Mouse (Mus musculus) neural tube, embryonic 13.5 days (tissue): Measurements from ENCODE around the gene Sycn. TPM values are rescaled to one million over a fixed set of nuclear protein-coding genes. Genes with fewer than 3 reads are reported as not detected.
A peak's percentile ranks its signal among the peaks of the same experiment; 100 is the strongest.
"Not testable (repeated sequence)": the region's sequence is repeated elsewhere in the genome, so short reads cannot be mapped to it uniquely, and the experiment has no call there.

Source experiments
- ATAC-seq: fragments of 200-750 bp; cut with Nextera tagmentation; 2 replicates; pipeline ENCODE4 v1.8.0; 2017; ENCODE audit warnings: low read depth, mild to moderate bottlenecking, moderate TSS enrichment, moderate library complexity
- H3K27ac ChIP-seq: fragments of 300-500 bp; sonication (generic); replicated peaks from 2 replicates; pipeline ENCODE4 v1.5.1; 2015; ENCODE audit warnings: moderate library complexity, mild to moderate bottlenecking, inconsistent platforms
- H3K27me3 ChIP-seq: fragments of 300-500 bp; sonication (generic); 2 replicates; pipeline ENCODE4 v1.6.1; 2015; ENCODE audit warnings: mild to moderate bottlenecking, inconsistent platforms
- H3K36me3 ChIP-seq: fragments of 300-500 bp; sonication (generic); 2 replicates; pipeline ENCODE4 v1.6.1; 2015; ENCODE audit warnings: mild to moderate bottlenecking, inconsistent platforms
- H3K4me1 ChIP-seq: fragments of 300-500 bp; sonication (generic); replicated peaks from 2 replicates; pipeline ENCODE4 v1.6.1; 2015; ENCODE audit warnings: inconsistent platforms
- H3K4me2 ChIP-seq: fragments of 300-500 bp; sonication (generic); 2 replicates; pipeline ENCODE4 v1.6.1; 2015; ENCODE audit warnings: inconsistent platforms, mild to moderate bottlenecking, moderate library complexity
- H3K4me3 ChIP-seq: fragments of 300-500 bp; sonication (generic); 2 replicates; pipeline ENCODE4 v1.5.1; 2015; ENCODE audit warnings: mild to moderate bottlenecking, inconsistent platforms
- H3K9ac ChIP-seq: fragments of 300-500 bp; sonication (generic); 2 replicates; pipeline ENCODE4 v1.6.1; 2015; ENCODE audit warnings: moderate library complexity, mild to moderate bottlenecking, inconsistent platforms
- H3K9me3 ChIP-seq: fragments of 300-500 bp; sonication (generic); 2 replicates; pipeline ENCODE4 v1.6.1; 2016; ENCODE audit warnings: inconsistent platforms
- WGBS: fragments of 180-500 bp; shearing (Covaris S2); methylation state at CpG from one replicate; pipeline ENCODE4 v1.1.7; 2015; 5-methylcytosine and 5-hydroxymethylcytosine counted together
- polyA plus RNA-seq: library from polyadenylated mRNA; unstranded; fragments of >200 nt; fragmentation: Nextera tagmentation; extraction: Ambion mirVana; gene quantifications from 2 replicates; pipeline ENCODE4 v1.2.1, GENCODE M21; 2015

Sycn gene
- not detected in 2 replicates for polyA plus RNA-seq

DNA sequence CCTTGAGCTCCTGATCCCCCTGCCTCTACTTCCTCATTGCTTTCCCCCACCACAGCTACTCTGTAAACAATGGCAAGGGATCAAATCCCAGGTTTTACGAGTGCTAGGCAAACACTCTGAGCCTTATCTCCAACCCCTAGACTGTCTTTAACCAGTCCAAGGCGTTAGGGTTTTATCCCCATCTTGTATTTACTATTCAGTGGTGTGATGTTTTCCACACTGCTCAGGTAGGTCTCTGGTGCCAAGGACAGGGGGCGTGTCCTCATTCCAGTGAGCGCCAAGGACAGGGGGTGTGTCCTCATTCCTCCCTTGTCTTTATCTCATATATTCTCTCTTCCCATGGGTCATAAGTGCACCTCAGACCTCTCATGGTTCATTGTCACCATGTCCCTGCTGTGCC, at the start of gene Sycn:
Gene Sycn, plus strand, starts transcription at position 360 of the 400 bp plus-strand sequence.
- Histone ChIP-seq H3K36me3 (no peaks in the 10 kb centered on the region), H3K4me2 (no peak within 1 kb of the TSS), H3K9me3 (no peaks in the 10 kb centered on the region), H3K27ac (no peak within 1 kb of the TSS), H3K4me1 (peaks cover 9% of the 10 kb centered on the region), H3K27me3 (peaks cover 18% of the 10 kb centered on the region), H3K9ac (no peak within 1 kb of the TSS), H3K4me3 (no peak within 1 kb of the TSS)
- no peak for ATAC-seq
- 80% methylated on average over 4 of the region's 4 CpGs for WGBS

- ATAC-seq = no peak
- H3K27me3 ChIP-seq = peaks cover 25% of the 10 kb centered on the region
- 32% methylated on average over 14 of the region's 14 CpGs for WGBS
Measured at GRCm38 (mm10) chr7:28490903-28491302, 49.8 kb upstream of the Sycn start.

DNA sequence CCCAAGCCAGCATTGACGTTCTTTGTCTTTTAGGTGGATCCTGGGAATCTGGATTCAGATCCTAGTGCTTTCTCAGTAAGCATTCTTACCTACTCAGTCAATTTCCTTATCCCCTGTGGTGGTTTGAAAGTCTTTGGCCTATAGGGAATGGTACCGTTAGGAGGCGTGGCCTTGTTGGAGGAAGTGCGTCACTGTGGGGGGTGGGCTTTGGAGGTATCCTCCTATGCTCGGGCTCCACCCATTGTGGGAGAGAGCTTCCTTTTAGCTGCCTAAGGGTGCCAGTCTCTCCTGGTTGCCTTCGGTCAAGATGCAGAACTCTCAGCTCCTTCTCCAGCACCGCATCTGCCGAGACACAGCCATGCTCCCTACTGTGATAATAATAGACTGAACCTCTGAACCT, 48.4 kb upstream of the Sycn start:
- no peak overlapping the region for H3K4me3 ChIP-seq
- no peaks in the 10 kb centered on the region for H3K9me3 ChIP-seq
- 85% methylated on average over 8 of the region's 8 CpGs for WGBS
- no peak overlapping the region for H3K4me2 ChIP-seq
- no peak overlapping the region for H3K9ac ChIP-seq
- no peak for ATAC-seq
- H3K27ac ChIP-seq = no peak overlapping the region
- H3K36me3 ChIP-seq = no peaks in the 10 kb centered on the region
- H3K27me3 ChIP-seq = peaks cover 17% of the 10 kb centered on the region
- H3K4me1 ChIP-seq = peaks cover 15% of the 10 kb centered on the region

More at GRCm38 (mm10) chr7:28490903-28491302, 49.8 kb upstream of the Sycn start:
- H3K9ac ChIP-seq = no peak overlapping the region
- peak overlapping the region; percentile 16; the same call in 1 of the 2 replicates for H3K4me2 ChIP-seq
- no peak overlapping the region for H3K4me3 ChIP-seq
- H3K36me3 ChIP-seq = no peaks in the 10 kb centered on the region
- peaks cover 15% of the 10 kb centered on the region for H3K4me1 ChIP-seq
- no peak overlapping the region for H3K27ac ChIP-seq
- H3K9me3 ChIP-seq = no peaks in the 10 kb centered on the region

DNA sequence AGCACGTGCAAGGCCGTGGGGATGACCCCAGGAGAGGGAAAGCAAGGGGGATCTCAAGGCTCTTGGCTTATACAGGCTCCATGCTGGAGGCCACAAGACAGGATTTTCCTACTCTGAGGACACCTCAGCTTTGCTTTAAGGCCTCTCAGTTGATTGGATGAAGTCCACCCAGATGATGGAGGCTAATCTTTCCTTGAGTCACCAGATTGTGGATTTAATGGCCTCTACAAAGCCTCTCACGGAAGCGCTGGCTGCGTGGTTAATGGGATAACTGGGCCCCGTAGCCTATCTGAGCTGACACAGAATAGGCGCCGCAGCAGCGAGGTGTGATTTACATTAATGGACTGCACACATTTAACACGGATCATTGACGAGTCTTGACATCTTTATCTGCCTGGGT, 45.3 kb upstream of the Sycn start:
- 54% methylated on average over 11 of the region's 11 CpGs for WGBS
- no peak overlapping the region for H3K9ac ChIP-seq
- no peak for ATAC-seq

GRCm38 (mm10) chr7:28505585-28505984, 35.1 kb upstream of the Sycn start:
- Histone ChIP-seq H3K9ac (no peak overlapping the region), H3K27me3 (peaks cover 9% of the 10 kb centered on the region; the same call in 1 of the 2 replicates), H3K9me3 (peaks cover 6% of the 10 kb centered on the region; the same call in 1 of the 2 replicates), H3K4me1 (no peaks in the 10 kb centered on the region), H3K4me2 (no peak overlapping the region), H3K27ac (no peak overlapping the region), H3K36me3 (no peaks in the 10 kb centered on the region), H3K4me3 (no peak overlapping the region)
- ATAC-seq = no peak
- WGBS = 6% methylated on average over 5 of the region's 5 CpGs

More for the DNA sequence above, 45.3 kb upstream of the Sycn start:
- H3K27ac ChIP-seq = peak overlapping the region; percentile 59
- no peaks in the 10 kb centered on the region for H3K36me3 ChIP-seq
- peaks cover 6% of the 10 kb centered on the region; the same call in 1 of the 2 replicates for H3K4me1 ChIP-seq
- no peaks in the 10 kb centered on the region for H3K9me3 ChIP-seq
- no peaks in the 10 kb centered on the region; the same call in 1 of the 2 replicates for H3K27me3 ChIP-seq
- no peak overlapping the region for H3K4me2 ChIP-seq
- H3K4me3 ChIP-seq = no peak overlapping the region

DNA sequence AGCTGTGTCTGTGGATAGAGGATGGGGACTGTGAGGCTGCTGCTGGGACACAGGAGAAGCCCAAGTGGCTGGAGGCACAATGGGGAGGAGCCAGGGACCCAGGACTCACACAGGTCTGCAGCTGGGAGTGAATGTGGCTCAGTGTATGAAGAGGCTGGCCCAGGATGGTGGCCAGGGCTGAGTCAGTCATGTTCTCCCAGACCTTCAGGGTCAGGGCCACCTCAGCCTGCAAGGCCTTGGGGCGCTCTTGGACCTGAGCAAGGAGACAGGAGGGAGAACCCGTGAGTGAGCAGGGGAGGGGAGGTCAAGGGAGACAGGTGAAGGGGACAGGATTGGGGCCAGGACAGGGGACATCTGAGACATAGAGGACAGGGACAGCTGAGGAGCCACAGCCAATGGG, 31.6 kb upstream of the Sycn start:
- H3K27ac ChIP-seq, H3K4me1 ChIP-seq, H3K4me3 ChIP-seq, ATAC-seq, H3K27me3 ChIP-seq, H3K9ac ChIP-seq, H3K9me3 ChIP-seq, H3K36me3 ChIP-seq, H3K4me2 ChIP-seq: not testable (repeated sequence)
- WGBS = 69% methylated on average over 2 of the region's 2 CpGs

GRCm38 (mm10) chr7:28510405-28510974, 30.2 kb upstream of the Sycn start, which contains the start of gene Ifnl2:
Gene Ifnl2 (minus strand): TSS chr7:28510455.
- H3K27me3 ChIP-seq, H3K27ac ChIP-seq, H3K4me1 ChIP-seq, H3K9ac ChIP-seq, H3K4me3 ChIP-seq, ATAC-seq, H3K36me3 ChIP-seq, H3K9me3 ChIP-seq, H3K4me2 ChIP-seq: not testable (repeated sequence)
- 68% methylated on average over 8 of the region's 8 CpGs for WGBS

- no peak for ATAC-seq
Measured at GRCm38 (mm10) chr7:28511441-28511840, 29.2 kb upstream of the Sycn start.

GRCm38 (mm10) chr7:28522536-28522935, 18.1 kb upstream of the Sycn start, which contains the start of gene Ifnl3:
Gene Ifnl3 (plus strand): TSS chr7:28522836.
- whole genome bisulfite sequencing = 67% methylated on average over 5 of the region's 6 CpGs
- H3K4me3 ChIP-seq, H3K9me3 ChIP-seq, H3K4me1 ChIP-seq, H3K27ac ChIP-seq, H3K4me2 ChIP-seq, ATAC-seq, H3K27me3 ChIP-seq, H3K9ac ChIP-seq, H3K36me3 ChIP-seq: not testable (repeated sequence)

More at GRCm38 (mm10) chr7:28511441-28511840, 29.2 kb upstream of the Sycn start:
- Histone ChIP-seq H3K36me3 (no peaks in the 10 kb centered on the region), H3K27ac (no peak overlapping the region), H3K9ac (no peak overlapping the region), H3K4me3 (no peak overlapping the region), H3K4me2 (no peak overlapping the region), H3K9me3 (no peaks in the 10 kb centered on the region), H3K27me3 (no peaks in the 10 kb centered on the region), H3K4me1 (no peaks in the 10 kb centered on the region)
- 79% methylated on average over 8 of the region's 8 CpGs for WGBS

DNA sequence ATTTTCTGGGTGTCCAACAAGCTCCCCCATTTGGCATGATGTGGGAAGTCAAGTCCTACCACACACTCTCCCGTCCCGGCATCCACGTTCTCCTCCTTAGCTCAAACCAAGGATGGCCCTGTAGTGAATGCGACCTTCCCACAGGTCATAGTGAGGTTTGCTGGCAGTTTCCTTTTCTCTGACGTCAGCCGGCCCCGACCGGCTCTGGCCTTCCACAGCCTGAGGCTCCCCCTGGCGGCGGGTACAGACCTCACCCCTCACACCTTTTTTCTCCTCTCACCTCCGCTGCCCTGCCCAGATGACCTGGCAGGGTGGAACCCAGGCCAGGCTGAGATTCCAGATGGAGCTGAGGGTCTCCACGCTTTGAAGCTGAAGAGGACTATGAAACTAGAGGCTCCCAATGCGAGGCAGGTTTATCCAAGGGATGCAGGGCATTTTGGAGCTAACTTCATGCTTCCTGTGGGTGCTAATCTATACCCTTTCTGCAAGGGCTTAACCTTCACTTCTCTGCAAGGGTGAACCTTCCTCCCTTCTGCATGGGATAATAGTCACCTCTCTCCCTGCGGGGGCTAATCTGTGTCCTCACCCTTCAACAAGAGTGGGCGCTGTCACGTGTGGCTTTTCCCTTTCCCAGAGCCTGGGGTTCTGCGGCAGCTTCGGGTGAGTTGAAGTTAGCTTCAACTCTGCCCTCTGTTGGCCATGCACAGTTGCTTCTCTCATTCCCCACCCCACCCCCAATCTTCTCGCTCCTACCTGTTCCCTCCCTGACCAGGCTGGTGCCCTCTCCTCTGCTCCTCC, 12.6 kb upstream of the Sycn start:
- H3K27me3 ChIP-seq = 0 out of 2 replicates have a peak, but pooled peaks cover 4% of the 10 kb centered on the region
- H3K9ac ChIP-seq = no peak overlapping the region
- WGBS = 8% methylated on average over 19 of the region's 19 CpGs
- no peaks in the 10 kb centered on the region for H3K36me3 ChIP-seq
- no peak overlapping the region for H3K4me2 ChIP-seq
- H3K4me3 ChIP-seq = no peak overlapping the region
- no peaks in the 10 kb centered on the region for H3K4me1 ChIP-seq
- no peaks in the 10 kb centered on the region for H3K9me3 ChIP-seq
- no peak for ATAC-seq
- H3K27ac ChIP-seq = no peak overlapping the region

GRCm38 (mm10) chr7:28532005-28532404, 8.7 kb upstream of the Sycn start:
- WGBS = 77% methylated on average over 8 of the region's 8 CpGs
- Histone ChIP-seq H3K36me3 (no peaks in the 10 kb centered on the region), H3K4me2 (no peak overlapping the region), H3K9ac (no peak overlapping the region), H3K4me3 (no peak overlapping the region), H3K27ac (no peak overlapping the region), H3K27me3 (0 out of 2 replicates have a peak, but pooled peaks cover 4% of the 10 kb centered on the region), H3K9me3 (no peaks in the 10 kb centered on the region), H3K4me1 (no peaks in the 10 kb centered on the region)
- no peak for ATAC-seq

DNA sequence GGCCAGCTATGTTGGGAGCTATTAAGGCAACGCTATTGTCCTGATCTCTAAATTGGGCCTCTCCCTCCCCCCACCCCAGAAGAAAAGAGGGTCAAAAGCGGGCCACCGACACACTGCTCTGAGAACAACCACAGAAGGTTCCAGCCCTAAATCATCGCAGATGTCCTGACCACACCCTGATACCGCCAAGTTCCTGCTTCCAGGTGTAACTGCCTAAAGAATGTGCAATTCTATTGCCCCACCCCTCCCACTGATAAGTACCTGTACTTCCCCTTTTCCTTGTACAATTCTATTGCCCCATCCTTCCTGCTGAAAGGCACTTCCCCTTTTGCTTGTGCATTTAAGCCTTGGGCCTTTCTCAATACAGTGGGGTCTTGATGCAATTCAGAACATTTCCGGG, 1.8 kb upstream of the Sycn start:
- WGBS = 94% methylated on average over 6 of the region's 6 CpGs

More for the DNA sequence above, 1.8 kb upstream of the Sycn start:
- H3K4me2 ChIP-seq, H3K9ac ChIP-seq, H3K4me1 ChIP-seq, H3K4me3 ChIP-seq, H3K27ac ChIP-seq, ATAC-seq, H3K36me3 ChIP-seq, H3K27me3 ChIP-seq, H3K9me3 ChIP-seq: not testable (repeated sequence)
